Mouse (Mus musculus): Measurements from ENCODE around the gene Limd1. TPM values are rescaled to one million over a fixed set of nuclear protein-coding genes. Genes with fewer than 3 reads are reported as not detected.

The Limd1 gene
- polyA plus RNA-seq, 1 experiment from 2014 or later, result 14.1 TPM

DNA sequence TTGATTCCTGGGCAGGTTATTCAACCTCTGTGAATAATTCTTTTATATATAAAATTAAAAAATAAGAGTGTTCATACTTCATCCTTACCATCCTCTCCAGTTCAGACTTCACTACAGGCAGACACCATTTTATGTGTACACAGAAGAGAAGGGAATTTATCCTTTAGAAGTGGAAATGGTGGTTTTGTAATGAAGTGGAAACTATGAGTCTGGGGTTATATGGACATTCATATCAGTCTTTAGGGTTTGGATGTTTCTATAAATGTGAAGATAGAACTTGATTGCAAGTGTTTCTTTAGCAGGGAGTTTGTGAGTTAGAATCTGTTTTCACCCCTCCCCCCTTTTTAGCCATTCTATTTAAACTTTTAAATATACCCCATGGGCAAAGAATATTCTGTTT, 52.7 kb downstream of the Limd1 start:
- Histone ChIP-seq H3K36me3 (replicated peaks; ENCODE audit: control insufficient read depth, insufficient read depth) (0 out of 2 replicates have a peak, but pooled peaks cover 3% of the 10 kb centered on the region), H3K4me3 (replicated peaks; ENCODE audit: low read length) (peak overlapping the region; percentile 87), H3K4me1 (replicated peaks; ENCODE audit: control insufficient read depth, insufficient read depth, low read length) (peaks cover 29% of the 10 kb centered on the region), H3K9me3 (ENCODE audit: control insufficient read depth, low read length) (no peaks in the 10 kb centered on the region), H3K9ac (peak overlapping the region; percentile 98; the same call in 1 of the 2 replicates), H3K4me2 (replicated peaks) (peak overlapping the region; percentile 63), H3K27ac (no peak overlapping the region), H3K27me3 (ENCODE audit: control insufficient read depth, insufficient read depth, low read length) (no peaks in the 10 kb centered on the region)
- DNase-seq (ENCODE audit: low spot score), result no peak
- ATAC-seq (ENCODE audit: low FRiP score), result no peak

DNA sequence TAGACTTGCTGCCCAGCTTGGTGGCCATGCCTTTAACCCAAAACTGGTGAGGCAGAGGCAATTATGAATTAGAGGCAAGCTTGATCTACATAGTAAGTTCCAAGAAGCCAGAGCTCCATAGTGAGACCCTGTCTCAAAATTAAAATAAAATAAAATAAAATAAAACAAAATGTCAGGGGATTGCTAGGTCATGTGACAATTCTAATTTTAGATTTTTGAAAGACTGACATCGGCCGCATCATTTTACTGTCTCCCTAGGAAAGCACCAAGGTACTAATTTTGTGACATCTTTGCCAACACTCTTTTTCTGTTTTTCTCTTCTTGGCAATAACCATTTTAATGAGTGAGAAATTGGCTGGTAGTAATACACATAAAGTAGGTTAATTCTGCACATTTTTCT, 58.1 kb downstream of the Limd1 start:
- WGBS, result 96% methylated on average over 2 of the region's 2 CpGs
- H3K4me1 ChIP-seq (replicated peaks; ENCODE audit: control insufficient read depth, insufficient read depth, low read length), result peaks cover 12% of the 10 kb centered on the region; the same call in 1 of the 2 replicates
- DNase-seq (ENCODE audit: low spot score) (no peak), ATAC-seq (ENCODE audit: low FRiP score) (no peak)
- no peak overlapping the region for H3K4me2 ChIP-seq (replicated peaks)
- H3K36me3 ChIP-seq (replicated peaks; ENCODE audit: control insufficient read depth, insufficient read depth), result 0 out of 2 replicates have a peak, but pooled peaks cover 3% of the 10 kb centered on the region
- no peaks in the 10 kb centered on the region for H3K27me3 ChIP-seq (ENCODE audit: control insufficient read depth, insufficient read depth, low read length)
- no peak overlapping the region for H3K27ac ChIP-seq
- no peak overlapping the region for H3K4me3 ChIP-seq (replicated peaks; ENCODE audit: low read length)
- no peak overlapping the region for H3K9ac ChIP-seq
- no peaks in the 10 kb centered on the region for H3K9me3 ChIP-seq (ENCODE audit: control insufficient read depth, low read length)

DNA sequence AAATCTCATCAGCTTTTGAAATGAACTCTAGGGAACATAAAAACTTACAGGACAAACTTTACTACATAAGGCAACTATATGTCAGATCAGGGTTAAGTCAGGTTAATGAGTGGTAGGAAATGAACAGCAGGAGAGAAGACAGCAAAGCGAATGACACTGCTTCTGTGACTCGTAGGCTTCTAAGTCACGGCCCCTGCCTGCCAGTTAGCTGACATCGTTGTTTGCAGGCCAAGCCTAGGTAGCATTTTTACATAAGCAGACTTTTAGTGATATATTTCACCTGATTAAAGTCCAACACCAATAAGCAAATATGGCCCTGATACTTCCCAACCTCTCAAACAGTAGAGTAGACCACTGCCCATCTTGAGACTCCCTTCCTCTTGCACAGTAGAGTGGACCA, 59.7 kb downstream of the Limd1 start:
- no peak overlapping the region for H3K27ac ChIP-seq
- 0 out of 2 replicates have a peak, but pooled peaks cover 5% of the 10 kb centered on the region for H3K36me3 ChIP-seq (replicated peaks; ENCODE audit: control insufficient read depth, insufficient read depth)
- H3K9ac ChIP-seq, result no peak overlapping the region
- H3K27me3 ChIP-seq (ENCODE audit: control insufficient read depth, insufficient read depth, low read length), result no peaks in the 10 kb centered on the region
- DNase-seq (ENCODE audit: low spot score) (no peak), ATAC-seq (ENCODE audit: low FRiP score) (no peak)
- 0 out of 2 replicates have a peak, but pooled peaks cover 7% of the 10 kb centered on the region for H3K4me1 ChIP-seq (replicated peaks; ENCODE audit: control insufficient read depth, insufficient read depth, low read length)
- 79% methylated on average over 4 of the region's 4 CpGs for WGBS
- H3K9me3 ChIP-seq (ENCODE audit: control insufficient read depth, low read length), result no peaks in the 10 kb centered on the region
- no peak overlapping the region for H3K4me2 ChIP-seq (replicated peaks)
- H3K4me3 ChIP-seq (replicated peaks; ENCODE audit: low read length), result no peak overlapping the region

DNA sequence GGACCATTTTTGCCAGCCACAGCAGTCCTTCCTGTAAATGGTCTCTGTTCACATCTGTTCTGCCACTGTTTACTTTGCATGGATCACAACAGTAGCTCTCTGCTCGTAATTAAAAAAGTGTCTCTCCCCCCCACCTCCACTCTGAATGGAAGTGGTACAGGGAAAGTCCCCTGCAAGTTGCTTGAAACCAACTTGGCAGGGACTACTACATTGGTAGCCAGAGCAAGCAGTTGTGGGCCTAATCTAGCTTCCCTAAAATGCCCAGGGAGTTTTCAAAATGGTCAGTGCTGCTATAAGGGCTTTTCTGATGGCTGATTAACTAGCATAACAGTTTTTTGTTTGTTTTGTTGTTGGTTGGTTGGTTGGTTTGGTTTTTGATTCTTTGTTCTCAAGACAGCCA, 60.6 kb downstream of the Limd1 start:
- Histone ChIP-seq H3K4me2 (replicated peaks) (no peak overlapping the region), H3K27me3 (ENCODE audit: control insufficient read depth, insufficient read depth, low read length) (no peaks in the 10 kb centered on the region), H3K9me3 (ENCODE audit: control insufficient read depth, low read length) (no peaks in the 10 kb centered on the region), H3K36me3 (replicated peaks; ENCODE audit: control insufficient read depth, insufficient read depth) (peaks cover 14% of the 10 kb centered on the region), H3K9ac (no peak overlapping the region), H3K27ac (no peak overlapping the region), H3K4me3 (replicated peaks; ENCODE audit: low read length) (no peak overlapping the region), H3K4me1 (replicated peaks; ENCODE audit: control insufficient read depth, insufficient read depth, low read length) (0 out of 2 replicates have a peak, but pooled peaks cover 7% of the 10 kb centered on the region)
- ATAC-seq (ENCODE audit: low FRiP score) (no peak), DNase-seq (ENCODE audit: low spot score) (no peak)
- 67% methylated on average over 1 of the region's 1 CpGs for WGBS

DNA sequence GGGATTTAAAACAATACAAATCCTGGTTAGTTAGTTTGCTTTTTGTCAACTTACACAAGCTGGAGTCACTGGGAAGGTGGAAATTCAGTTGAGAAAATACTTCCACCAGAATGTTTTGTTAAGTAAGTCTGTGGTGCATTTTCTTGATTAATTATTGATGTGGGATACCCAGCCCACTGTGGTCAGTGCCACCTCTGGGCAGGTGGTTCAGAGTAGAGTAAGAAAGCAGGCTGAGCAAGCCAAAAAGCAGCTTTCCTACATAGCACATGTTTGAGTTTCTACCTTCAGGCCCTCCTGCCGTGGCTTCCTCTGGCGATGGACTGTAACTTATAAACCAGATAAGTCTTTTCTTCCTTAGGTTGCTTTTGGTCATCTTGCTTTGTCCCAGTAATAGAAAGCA, 61.3 kb downstream of the Limd1 start:
- Histone ChIP-seq H3K27me3 (ENCODE audit: control insufficient read depth, insufficient read depth, low read length) (no peaks in the 10 kb centered on the region), H3K4me2 (replicated peaks) (no peak overlapping the region), H3K27ac (no peak overlapping the region), H3K9ac (no peak overlapping the region), H3K9me3 (ENCODE audit: control insufficient read depth, low read length) (no peaks in the 10 kb centered on the region), H3K4me1 (replicated peaks; ENCODE audit: control insufficient read depth, insufficient read depth, low read length) (0 out of 2 replicates have a peak, but pooled peaks cover 7% of the 10 kb centered on the region), H3K36me3 (replicated peaks; ENCODE audit: control insufficient read depth, insufficient read depth) (peaks cover 18% of the 10 kb centered on the region), H3K4me3 (replicated peaks; ENCODE audit: low read length) (no peak overlapping the region)
- ATAC-seq (ENCODE audit: low FRiP score) (no peak), DNase-seq (ENCODE audit: low spot score) (no peak)
- 87% methylated on average over 2 of the region's 2 CpGs for WGBS

DNA sequence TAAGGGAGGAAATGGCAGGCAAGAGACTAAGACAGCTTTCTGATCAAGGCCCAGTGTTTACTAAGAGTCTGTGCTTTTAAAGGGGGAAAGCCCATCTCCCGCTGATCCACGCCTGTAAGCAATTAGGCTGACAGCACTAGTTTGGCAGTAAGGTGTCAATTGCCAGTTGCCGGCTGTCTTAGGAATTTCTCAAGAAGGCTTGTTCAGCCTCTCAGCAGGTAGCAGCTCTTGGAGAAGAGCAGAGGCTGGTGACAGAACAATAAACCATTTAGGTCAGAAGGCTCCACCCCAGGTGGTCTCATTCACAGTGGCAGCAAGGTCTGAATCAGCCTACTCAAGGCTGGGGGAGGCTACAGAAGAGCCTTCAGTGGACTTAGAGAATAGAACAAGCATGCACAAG, 76.1 kb downstream of the Limd1 start:
- peaks cover 94% of the 10 kb centered on the region for H3K36me3 ChIP-seq (replicated peaks; ENCODE audit: control insufficient read depth, insufficient read depth)
- no peak for ATAC-seq (ENCODE audit: low FRiP score)

More for the DNA sequence above, 76.1 kb downstream of the Limd1 start:
- Histone ChIP-seq H3K27me3 (ENCODE audit: control insufficient read depth, insufficient read depth, low read length) (no peaks in the 10 kb centered on the region), H3K4me1 (replicated peaks; ENCODE audit: control insufficient read depth, insufficient read depth, low read length) (no peaks in the 10 kb centered on the region), H3K9me3 (ENCODE audit: control insufficient read depth, low read length) (no peaks in the 10 kb centered on the region), H3K4me3 (replicated peaks; ENCODE audit: low read length) (no peak overlapping the region), H3K9ac (no peak overlapping the region), H3K27ac (no peak overlapping the region), H3K4me2 (replicated peaks) (no peak overlapping the region)
- DNase-seq (ENCODE audit: low spot score), result no peak
- WGBS, result 18% methylated on average over 3 of the region's 3 CpGs

Other genes with a start within 250 kb of the Limd1 start
- gene Tmem158, start 217.9 kb upstream of the Limd1 start, polyA plus RNA-seq (2014; fragmentation: Nextera tagmentation; extraction: Ambion mirVana), result 35.2 and 42.0 TPM in 2 replicates
- gene Lars2, start 111.8 kb upstream of the Limd1 start, polyA plus RNA-seq (2014; fragmentation: Nextera tagmentation; extraction: Ambion mirVana), result 1,189 and 1,220 TPM in 2 replicates
- 56.7 and 71.8 TPM in 2 replicates for gene Sacm1l, start 51.1 kb downstream of the Limd1 start, polyA plus RNA-seq (2014; fragmentation: Nextera tagmentation; extraction: Ambion mirVana)
- gene Slc6a20b, start 153.9 kb downstream of the Limd1 start, polyA plus RNA-seq (2014; fragmentation: Nextera tagmentation; extraction: Ambion mirVana), result 0.43 and 0.44 TPM in 2 replicates
- gene Ccr9, start 199.7 kb downstream of the Limd1 start, polyA plus RNA-seq (2014; fragmentation: Nextera tagmentation; extraction: Ambion mirVana), result 0.27 and 0.57 TPM in 2 replicates
- 9.7 and 10.9 TPM in 2 replicates for gene Slc6a20a, start 200.2 kb downstream of the Limd1 start, polyA plus RNA-seq (2014; fragmentation: Nextera tagmentation; extraction: Ambion mirVana)
- gene Lztfl1, start 239.0 kb downstream of the Limd1 start, polyA plus RNA-seq (2014; fragmentation: Nextera tagmentation; extraction: Ambion mirVana), result 54.6 and 55.8 TPM in 2 replicates

All from hindbrain, embryonic 14.5 days (tissue).